Comparison of ENCODE assay signal across 8 mouse cellular contexts in genomic region chr13:51567411-51567851, GRCm38 (mm10). TPM values are rescaled to one million over a fixed set of nuclear protein-coding genes. Genes with fewer than 3 reads are reported as not detected.
DNase-seq lines count a peak whose midpoint lies in the region; ATAC-seq and TF ChIP-seq lines count a peak whose summit lies in the region.

No protein-coding gene starts in this region.

- TF ChIP-seq POLR2A in heart, adult 2 months (IDR thresholded peaks at IDR 0.05; ENCODE audit: insufficient read depth, low read depth, low read length) = no peak
- no peak for TF ChIP-seq POLR2A in limb, embryonic 14.5 days (IDR thresholded peaks at IDR 0.05; ENCODE audit: borderline replicate concordance, extremely low read depth, insufficient read depth, insufficient read length)

- DNase-seq in heart, adult 2 months = peak; percentile 21 to 56
- no peak for DNase-seq in heart, adult 9 months (ENCODE audit: low spot score in 2 of 2)
- DNase-seq in ZHBTc4 (ENCODE audit: low read depth, low spot score) = peak; percentile 54
- DNase-seq in hindbrain, embryonic 10.5 days (ENCODE audit: low spot score) = peak; percentile 58
- no peak for DNase-seq in limb, embryonic 14.5 days (ENCODE audit: low spot score)
- peak; percentile 49 for DNase-seq in retina, postnatal 1 day

- H3K9me3 ChIP-seq in embryonic facial prominence, embryonic 12.5 days = peaks cover 4% of the 10 kb centered on the region; the same call in 1 of the 2 replicates
- H3K9me3 ChIP-seq in hindbrain, embryonic 10.5 days = no peaks in the 10 kb centered on the region
- H3K9me3 ChIP-seq in limb, embryonic 14.5 days (ENCODE audit: control insufficient read depth, low read length) = no peaks in the 10 kb centered on the region

- peaks cover 12% of the 10 kb centered on the region; the same call in 1 of the 2 replicates for H3K27me3 ChIP-seq in heart, adult 2 months (ENCODE audit: control insufficient read depth, insufficient read depth, low read length)
- H3K27me3 ChIP-seq in embryonic facial prominence, embryonic 12.5 days = peaks cover 61% of the 10 kb centered on the region
- H3K27me3 ChIP-seq in hindbrain, embryonic 10.5 days (ENCODE audit: insufficient read depth, poor library complexity, severe bottlenecking) = peaks cover 76% of the 10 kb centered on the region
- peaks cover 64% of the 10 kb centered on the region for H3K27me3 ChIP-seq in limb, embryonic 14.5 days (ENCODE audit: control insufficient read depth, insufficient read depth, low read length)

- peak overlapping the region; percentile 12; the same call in 1 of the 2 replicates for H3K27ac ChIP-seq in heart, adult 2 months
- no peak overlapping the region for H3K27ac ChIP-seq in embryonic facial prominence, embryonic 12.5 days
- peak overlapping the region; percentile 81 for H3K27ac ChIP-seq in hindbrain, embryonic 10.5 days
- H3K27ac ChIP-seq in limb, embryonic 14.5 days (replicated peaks; ENCODE audit: low read depth, low read length) = no peak overlapping the region

- H3K4me1 ChIP-seq in heart, adult 2 months (ENCODE audit: control insufficient read depth, insufficient read depth, low read length) = peaks cover 2% of the 10 kb centered on the region; the same call in 1 of the 2 replicates
- peaks cover 21% of the 10 kb centered on the region for H3K4me1 ChIP-seq in embryonic facial prominence, embryonic 12.5 days
- H3K4me1 ChIP-seq in hindbrain, embryonic 10.5 days (replicated peaks) = peaks cover 54% of the 10 kb centered on the region
- peaks cover 23% of the 10 kb centered on the region for H3K4me1 ChIP-seq in limb, embryonic 14.5 days (ENCODE audit: control insufficient read depth, insufficient read depth, low read length)

- peak overlapping the region; percentile 50 for H3K4me3 ChIP-seq in heart, adult 2 months
- peak overlapping the region; percentile 47 for H3K4me3 ChIP-seq in embryonic facial prominence, embryonic 12.5 days
- peak overlapping the region; percentile 72 for H3K4me3 ChIP-seq in hindbrain, embryonic 10.5 days
- peak overlapping the region; percentile 48 for H3K4me3 ChIP-seq in limb, embryonic 14.5 days (replicated peaks; ENCODE audit: low read length)

- H3K4me2 ChIP-seq in embryonic facial prominence, embryonic 12.5 days (replicated peaks) = peak overlapping the region; percentile 92
- H3K4me2 ChIP-seq in limb, embryonic 14.5 days (replicated peaks; ENCODE audit: low read depth, low read length, severe bottlenecking) = peak overlapping the region; percentile 94

- no peak for TF ChIP-seq CTCF in heart, adult 2 months (IDR thresholded peaks at IDR 0.05)

- intact Hi-C loops in heart, adult 2 months (cut with DNase I) = no loop called here

- no peaks in the 10 kb centered on the region for H3K36me3 ChIP-seq in heart, adult 2 months (ENCODE audit: control insufficient read depth, insufficient read depth, low read length)
- no peaks in the 10 kb centered on the region for H3K36me3 ChIP-seq in embryonic facial prominence, embryonic 12.5 days
- 0 out of 2 replicates have a peak, but pooled peaks cover 3% of the 10 kb centered on the region for H3K36me3 ChIP-seq in hindbrain, embryonic 10.5 days
- no peaks in the 10 kb centered on the region for H3K36me3 ChIP-seq in limb, embryonic 14.5 days (ENCODE audit: control insufficient read depth, insufficient read depth, low read length)

- H3K9ac ChIP-seq in heart, adult 2 months (ENCODE audit: low read depth, low read length) = peak overlapping the region; percentile 66
- H3K9ac ChIP-seq in embryonic facial prominence, embryonic 12.5 days = peak overlapping the region; percentile 60
- peak overlapping the region; percentile 55 for H3K9ac ChIP-seq in limb, embryonic 14.5 days (ENCODE audit: low read depth, low read length, severe bottlenecking)

- ATAC-seq in embryonic facial prominence, embryonic 12.5 days (ENCODE audit: insufficient number of reproducible peaks, insufficient read depth, low FRiP score, low TSS enrichment) = 0 out of 2 replicates have a peak, but pooled peaks have one; percentile 3
- ATAC-seq in limb, embryonic 14.5 days (ENCODE audit: low FRiP score, low read depth) = no peak
- ATAC-seq in erythroblast, adult 5-6 weeks (replicated peaks; ENCODE audit: low FRiP score, poor library complexity, severe bottlenecking) = no peak

- under 1% methylated on average over 38 of the region's 38 CpGs for WGBS in heart, adult 2 months
- WGBS in embryonic facial prominence, embryonic 12.5 days = under 1% methylated on average over 38 of the region's 38 CpGs
- WGBS in hindbrain, embryonic 10.5 days = under 1% methylated on average over 38 of the region's 38 CpGs
- under 1% methylated on average over 38 of the region's 38 CpGs for WGBS in limb, embryonic 14.5 days

- no peaks in the 10 kb centered on the region for H3K79me2 ChIP-seq in heart, adult 2 months (replicated peaks; ENCODE audit: control insufficient read depth, insufficient read depth, low read length)

- TF ChIP-seq EP300 in heart, adult 2 months (IDR thresholded peaks at IDR 0.05; ENCODE audit: insufficient read depth, low read depth, low read length) = no peak

RNA-seq across cellular contexts. Expression of gene Shc3, which starts 1.8 kb away (rescaled TPM):
- 1 to 10 TPM in 1 of 2 experiments, under 1 TPM in 1; 0.91 to 2.1 TPM for total RNA-seq in heart, adult 2 months (2021)
- 0.80 and 1.2 TPM in 2 replicates for polyA plus RNA-seq in heart, adult 2 months (2012; rRNA removed)
- polyA plus RNA-seq in embryonic facial prominence, embryonic 12.5 days (2016; fragmentation: Nextera tagmentation; extraction: Ambion mirVana) = 1.7 and 2.5 TPM in 2 replicates
- 1.9 and 3.2 TPM in 2 replicates for polyA plus RNA-seq in hindbrain, embryonic 10.5 days (2016; fragmentation: Nextera tagmentation; extraction: Ambion mirVana)
- polyA plus RNA-seq in limb, embryonic 14.5 days (2012; rRNA removed) = 1.1 and 1.4 TPM in 2 replicates
- polyA plus RNA-seq in limb, embryonic 14.5 days (2014; fragmentation: Nextera tagmentation; extraction: Ambion mirVana) = 0.62 and 0.69 TPM in 2 replicates
- not detected in 2 replicates for total RNA-seq in erythroblast, adult 5-6 weeks (2015; ENCODE audit: low replicate concordance)
- not detected in 2 replicates for total RNA-seq in erythroblast, adult 5-6 weeks (2017; ENCODE audit: low replicate concordance)

Comparison
In these comparisons a context has a peak if more than half of its experiments do, and no peak if none do; other contexts are left out.
1. DNase-seq: peak in heart, adult 2 months (2 of 2), ZHBTc4 (single experiment), hindbrain, embryonic 10.5 days (single experiment) and retina, postnatal 1 day (single experiment); none in heart, adult 9 months (0 of 2) and limb, embryonic 14.5 days (single experiment).
2. H3K27ac ChIP-seq: peak in heart, adult 2 months (single experiment) and hindbrain, embryonic 10.5 days (single experiment); none in embryonic facial prominence, embryonic 12.5 days (single experiment) and limb, embryonic 14.5 days (single experiment).
3. Peak in every context shown above with its lines, with median percentiles within 50 percentile points of each other: H3K4me3 ChIP-seq and H3K9ac ChIP-seq.